Mouse (Mus musculus) T-helper 17 cell (primary cell): ENCODE measurements around the gene Large2.

Source experiments
- in situ Hi-C, 2 experiments: fragments of 300-600 bp; cut with MboI, MseI; formaldehyde crosslinking; loops; 1 replicate in 1 of 2; 2 replicates in 1 of 2; pipeline ENCODE4 v1.15.1; 2025; ENCODE audit warnings: high pct_unique_total_duplicates in 2 of 2

Large2 gene

DNA sequence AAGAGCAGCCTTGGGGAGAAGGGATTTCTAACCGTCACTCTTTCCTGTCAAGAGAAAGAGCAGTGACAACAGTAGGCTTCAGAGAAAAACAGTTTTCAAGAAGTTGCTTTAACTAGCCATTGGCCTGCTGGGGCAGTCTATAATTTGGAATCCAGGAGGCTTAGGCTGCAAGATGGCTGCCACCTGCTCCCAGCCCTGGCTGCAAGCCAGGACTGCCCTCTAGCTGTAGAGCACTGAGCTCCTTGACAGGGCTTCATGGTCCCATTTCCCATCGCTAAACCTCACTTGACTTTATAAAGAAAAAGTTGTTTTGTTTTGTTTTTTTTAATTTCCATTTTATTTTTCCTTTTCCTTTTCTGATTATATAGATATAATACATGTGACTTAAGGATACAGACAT is 43.3 kb downstream of the Large2 start:
- in situ Hi-C loops: no loop called here

- in situ Hi-C loops: no loop called here
Measured at GRCm38 (mm10) chr2:92330840-92331239, 43.8 kb downstream of the Large2 start.

GRCm38 (mm10) chr2:92328206-92328605 is 46.5 kb downstream of the Large2 start:
- in situ Hi-C loops: loop anchor here in 1 of 2 experiments (5.0 kb wide), 1 partner anchor 36 kb away; no protein-coding TSS in a partner anchor

GRCm38 (mm10) chr2:92327601-92328000 is 47.1 kb downstream of the Large2 start:
- in situ Hi-C loops: loop anchor here in 1 of 2 experiments (5.0 kb wide), 1 partner anchor 35 kb away; no protein-coding TSS in a partner anchor

DNA sequence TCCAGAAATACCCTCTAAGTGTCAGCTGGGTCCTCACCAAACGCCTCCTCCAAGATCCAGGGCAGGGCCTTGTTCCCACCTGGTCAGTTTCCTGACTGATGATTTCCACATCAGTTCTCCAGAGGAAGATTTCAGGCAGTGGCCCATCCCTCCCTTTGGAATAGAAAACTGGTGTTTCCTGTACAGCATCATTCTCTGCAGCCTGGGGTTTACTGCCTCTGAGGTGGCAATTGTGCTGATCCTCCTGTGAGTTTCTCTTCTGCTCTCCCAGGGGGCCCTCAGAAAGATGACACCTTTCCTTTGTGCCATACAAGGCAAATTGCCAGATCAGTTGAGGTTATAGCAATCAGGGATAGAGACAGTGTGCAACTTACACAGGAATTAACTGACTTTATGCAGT is 48.4 kb downstream of the Large2 start:
- in situ Hi-C loops: loop anchor here in 1 of 2 experiments (5.0 kb wide), 1 partner anchor 34 kb away; no protein-coding TSS in a partner anchor

DNA sequence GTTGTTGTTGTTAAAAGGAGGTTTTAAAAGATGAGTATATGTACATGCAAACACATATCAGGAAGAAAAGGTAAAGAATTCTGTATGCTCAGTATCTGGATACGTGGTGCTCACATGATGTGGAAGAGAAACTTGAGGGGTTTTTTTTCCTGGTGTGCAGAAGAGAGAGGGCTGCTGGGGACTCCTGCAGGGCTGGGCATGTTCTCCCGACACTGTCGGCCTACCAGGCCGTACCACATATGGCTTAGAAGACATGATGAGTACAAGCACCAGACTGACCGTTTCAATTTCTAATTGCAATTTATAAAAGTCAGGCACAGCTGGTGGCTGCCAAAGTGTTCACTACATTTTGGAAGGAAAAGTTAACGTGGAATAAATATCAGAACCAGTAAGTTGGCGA is 49.0 kb downstream of the Large2 start:
- in situ Hi-C loops: loop anchor here in 1 of 2 experiments (5.0 kb wide), 1 partner anchor 33 kb away; no protein-coding TSS in a partner anchor

GRCm38 (mm10) chr2:92322669-92323068 is 52.0 kb downstream of the Large2 start:
- in situ Hi-C loops: no loop called here

DNA sequence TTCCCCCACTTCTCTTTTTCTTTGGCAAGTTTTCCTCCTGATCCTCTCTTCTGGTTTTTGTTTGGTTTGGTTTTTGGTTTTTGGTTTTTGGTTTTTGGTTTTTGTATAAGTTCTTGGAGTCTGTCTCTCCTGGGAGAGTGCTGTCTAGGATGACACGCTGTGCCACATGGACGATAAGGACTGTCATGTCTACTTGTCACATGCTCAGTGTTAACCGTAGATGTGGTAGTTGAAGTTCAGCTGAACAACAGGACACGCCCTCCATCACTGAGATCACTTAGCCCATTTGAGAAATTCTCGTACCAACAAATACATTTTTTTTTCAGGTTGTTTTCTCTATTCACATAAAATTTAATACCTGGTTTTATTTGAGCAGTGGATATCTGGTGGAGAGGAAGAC is 57.4 kb downstream of the Large2 start:
- in situ Hi-C loops: loop anchor here in 1 of 2 experiments (5.0 kb wide), 1 partner anchor 330 kb away; no protein-coding TSS in a partner anchor

DNA sequence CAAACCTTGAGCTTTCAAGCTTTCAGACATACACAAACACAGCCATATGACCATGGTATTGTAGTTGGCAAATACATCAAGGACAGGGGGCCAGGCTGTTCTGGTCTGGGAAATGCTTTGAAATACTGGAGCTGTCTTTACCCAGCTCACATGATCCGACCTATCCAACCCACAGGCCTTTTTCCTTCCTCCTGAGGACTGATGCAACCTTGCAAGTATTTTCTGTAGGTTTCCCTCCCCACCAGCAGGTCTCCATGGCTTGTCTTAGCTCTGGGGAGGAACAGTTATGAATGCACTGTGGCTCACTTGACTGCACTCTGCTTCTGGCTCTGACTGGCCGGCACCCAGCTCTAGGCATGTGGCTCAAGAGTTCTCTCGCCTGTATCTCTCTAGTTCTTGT is 58.0 kb downstream of the Large2 start:
- in situ Hi-C loops: loop anchor here in 1 of 2 experiments (5.0 kb wide), 1 partner anchor 329 kb away; no protein-coding TSS in a partner anchor
